Mouse (Mus musculus) brain, adult 2 months (tissue): ENCODE data around the gene Ebp.

ENCODE experiments used
- DNase-seq: peaks from one replicate; pipeline ENCODE4 v3.0.0; 2011; ENCODE audit warnings: low read depth, low spot score

Ebp gene

DNA sequence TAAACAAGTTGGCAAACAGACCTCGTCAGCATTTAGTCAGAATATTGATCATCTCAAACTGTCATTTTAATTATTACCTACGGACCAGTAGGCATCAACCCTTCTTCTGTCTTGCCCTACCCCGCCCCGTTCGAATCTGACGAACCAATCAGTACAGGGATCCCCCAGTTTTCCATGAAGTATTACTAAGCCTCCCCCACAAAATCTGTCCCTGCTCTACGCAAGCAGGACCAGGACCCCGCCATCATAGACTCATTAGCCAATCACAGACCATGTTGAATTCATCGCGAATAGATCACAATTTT is at the start of gene Ebp:
Gene Ebp (minus strand): TSS at position 94 of the 305 bp plus-strand sequence.
- peak; percentile 83 for DNase-seq

DNA sequence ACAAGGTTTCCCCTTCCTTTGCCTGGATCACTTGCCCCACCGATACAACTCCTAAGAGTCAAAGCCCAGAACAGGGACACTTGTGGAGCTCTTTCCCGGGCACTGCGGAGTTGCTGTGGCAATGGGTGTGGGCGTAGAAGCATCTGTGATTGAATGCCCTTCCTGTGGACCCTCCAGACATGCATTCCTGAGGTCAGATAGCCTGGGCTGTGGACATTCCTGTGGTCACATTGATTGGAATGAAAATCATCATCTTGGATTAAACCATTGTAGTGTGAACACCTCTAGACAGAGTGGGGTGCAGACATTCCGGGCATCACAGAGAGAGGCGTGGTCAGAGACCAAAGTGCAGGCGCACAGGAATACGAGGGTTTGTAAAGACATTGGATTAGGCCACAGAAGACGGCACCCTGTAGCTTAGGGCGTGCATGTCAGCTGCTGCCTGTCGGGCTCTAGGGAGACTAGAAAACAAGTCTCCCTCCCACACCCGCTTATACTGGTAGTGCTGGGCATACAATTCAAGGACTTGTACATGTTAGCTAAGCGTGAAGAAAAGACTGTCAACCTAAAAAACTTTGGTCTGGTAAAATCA is 45.6 kb upstream of the Ebp start:
- no peak for DNase-seq

DNA sequence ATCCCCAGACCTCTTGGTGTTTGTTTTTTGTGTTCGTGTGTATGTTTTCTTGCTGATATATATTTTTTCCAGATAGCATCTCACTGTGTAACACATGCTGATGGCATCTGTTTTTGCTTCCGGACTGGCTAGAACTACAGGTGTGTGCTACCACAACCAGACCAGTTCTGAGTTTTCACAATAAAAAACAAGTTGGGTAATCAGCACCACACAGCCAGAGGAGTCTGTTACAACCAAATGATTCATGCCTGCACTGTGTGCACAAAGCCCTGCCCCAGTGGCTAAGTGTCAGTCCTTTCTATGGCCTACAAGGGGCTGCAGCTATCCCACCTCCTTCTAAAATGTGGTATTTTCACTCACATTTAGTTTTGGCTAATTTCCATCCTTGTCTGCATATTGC is 43.4 kb upstream of the Ebp start:
- no peak for DNase-seq

DNA sequence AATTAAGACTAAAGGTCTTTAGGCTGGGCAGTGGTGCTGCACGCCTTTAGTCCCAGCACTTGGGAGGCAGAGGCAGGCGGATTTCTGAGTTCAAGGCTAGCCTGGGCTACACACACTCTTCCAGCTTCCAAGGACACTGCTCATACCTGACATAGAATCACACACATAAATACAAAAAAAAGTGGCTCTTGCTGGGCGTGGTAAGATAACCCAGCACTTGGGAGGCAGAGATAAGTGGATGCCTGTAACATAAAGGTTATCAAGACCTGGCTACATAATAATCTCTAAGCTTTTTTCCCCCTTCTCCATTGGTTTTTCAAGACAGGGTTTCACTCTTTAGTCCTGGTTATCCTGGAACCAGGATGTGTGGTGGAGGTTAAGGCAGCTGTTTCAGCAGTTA is 40.3 kb upstream of the Ebp start:
- no peak for DNase-seq

DNA sequence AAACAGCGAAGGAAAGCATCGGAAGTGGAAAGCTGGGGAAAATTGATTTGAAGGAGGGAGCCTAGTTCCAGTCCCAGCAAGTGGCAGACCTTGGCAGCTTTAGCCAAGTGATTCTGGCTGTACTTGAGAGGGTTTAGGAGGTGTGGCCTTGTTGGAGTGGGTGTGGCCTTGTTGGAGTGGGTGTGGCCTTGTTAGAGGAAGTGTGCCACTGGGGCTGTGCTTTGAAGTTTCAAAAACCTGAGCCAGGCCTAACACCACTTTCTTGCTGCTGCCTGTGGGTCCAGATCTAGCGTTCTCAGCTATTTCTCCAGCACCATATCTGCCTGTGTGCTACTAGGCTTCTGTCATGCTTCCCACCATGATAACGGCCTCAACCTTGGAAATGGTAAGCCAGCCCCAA is 37.0 kb upstream of the Ebp start:
- no peak for DNase-seq

GRCm38 (mm10) chrX:8223473-8223872 is 30.2 kb upstream of the Ebp start:
- no peak for DNase-seq

- DNase-seq, result peak; percentile 75
Observed at GRCm38 (mm10) chrX:8222678-8223421, 29.5 kb upstream of the Ebp start.

- peak; percentile 92 for DNase-seq
Observed at GRCm38 (mm10) chrX:8222296-8222677, 29.0 kb upstream of the Ebp start.

GRCm38 (mm10) chrX:8219651-8220050 is 26.3 kb upstream of the Ebp start:
- no peak for DNase-seq

GRCm38 (mm10) chrX:8218114-8218513 is 24.8 kb upstream of the Ebp start:
- no peak for DNase-seq

DNA sequence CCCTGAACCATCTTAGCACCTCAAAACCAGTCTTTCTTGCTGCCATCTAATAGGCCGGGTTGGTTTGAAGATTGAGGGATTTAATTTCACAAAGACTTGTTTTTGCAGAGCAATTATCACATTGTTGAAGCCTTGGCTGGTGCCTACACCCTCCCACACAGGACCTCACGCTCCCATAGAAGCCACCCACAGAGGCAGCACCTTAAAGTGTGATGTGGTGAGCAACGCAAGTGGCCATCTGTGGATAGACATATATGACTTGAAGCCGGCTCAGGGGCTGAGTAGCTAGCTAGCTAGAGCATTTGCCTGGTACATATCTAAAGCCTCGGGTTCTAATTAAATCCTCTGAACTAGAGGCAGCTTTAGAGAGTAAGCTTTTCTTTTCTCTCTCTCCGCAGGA is 24.1 kb upstream of the Ebp start:
- DNase-seq, result peak; percentile 70

- no peak for DNase-seq
Observed at GRCm38 (mm10) chrX:8211490-8212207, 18.3 kb upstream of the Ebp start.

GRCm38 (mm10) chrX:8209720-8210119 is 16.4 kb upstream of the Ebp start:
- DNase-seq, result no peak

DNA sequence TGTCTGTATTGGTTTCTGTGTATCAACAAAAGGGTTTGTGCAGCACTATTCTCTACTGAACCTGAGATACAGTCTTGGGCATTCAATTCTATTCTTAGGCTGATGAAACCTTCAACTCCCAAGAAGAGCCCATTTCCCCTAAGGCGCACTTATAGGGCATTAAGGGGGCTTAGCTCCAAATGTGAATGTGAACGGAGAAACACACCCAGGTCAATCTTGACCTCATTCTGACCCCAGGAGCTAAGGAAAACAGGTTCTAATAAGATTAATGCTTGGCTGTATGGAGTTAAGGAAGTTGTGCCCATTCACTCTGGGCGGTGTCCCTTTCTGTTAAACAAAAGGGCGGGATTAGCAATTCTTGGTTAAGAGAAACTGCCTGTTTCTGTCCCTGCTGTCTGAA is 13.9 kb upstream of the Ebp start:
- DNase-seq, result no peak

- no peak for DNase-seq
Observed at GRCm38 (mm10) chrX:8206694-8207197, 13.4 kb upstream of the Ebp start.

GRCm38 (mm10) chrX:8206015-8206693 is 12.8 kb upstream of the Ebp start, which contains the start of gene Porcn:
TSS of gene Porcn (minus strand) at chrX:8206525.
- DNase-seq, result peak; percentile 96

- DNase-seq, result peak; percentile 97
Observed at GRCm38 (mm10) chrX:8205551-8205950, 12.2 kb upstream of the Ebp start.

- DNase-seq, result peak; percentile 46
Observed at GRCm38 (mm10) chrX:8205088-8205487, 11.8 kb upstream of the Ebp start.

- no peak for DNase-seq
Observed at GRCm38 (mm10) chrX:8204076-8204475, 10.8 kb upstream of the Ebp start.

GRCm38 (mm10) chrX:8203105-8203504 is 9.8 kb upstream of the Ebp start:
- DNase-seq, result no peak

- DNase-seq, result peak; percentile 97
Observed at GRCm38 (mm10) chrX:8192640-8193418, 483 bp downstream of the Ebp start.
